Mouse (Mus musculus) adrenal gland, adult 2 months (tissue): ENCODE data around the gene Pou1f1. TPM values are rescaled to one million over a fixed set of nuclear protein-coding genes. Genes with fewer than 3 reads are reported as not detected.
A peak's percentile ranks its signal among the peaks of the same experiment; 100 is the strongest.

Experiments used
- DNase-seq: peaks from one replicate; pipeline ENCODE4 v3.0.0; 2021
- long read RNA-seq: library from polyadenylated mRNA; stranded (forward); transcript quantifications from one replicate; pipeline ENCODE4 v2.0.0, GENCODE M21; 2021
- polyA plus RNA-seq: library from polyadenylated mRNA; depleted of rRNA; stranded (reverse); fragments of >200 nt; gene quantifications from 2 replicates; pipeline ENCODE4 v1.2.3, GENCODE M21; 2012; rRNA removed
- total RNA-seq, 2 experiments: library from RNA; stranded (reverse); gene quantifications; 2 replicates each; pipeline ENCODE4 v1.2.3; 2021

Pou1f1 gene
- total RNA-seq (not detected), polyA plus RNA-seq (not detected in 2 replicates)
- long read RNA-seq = 0 reads

DNA sequence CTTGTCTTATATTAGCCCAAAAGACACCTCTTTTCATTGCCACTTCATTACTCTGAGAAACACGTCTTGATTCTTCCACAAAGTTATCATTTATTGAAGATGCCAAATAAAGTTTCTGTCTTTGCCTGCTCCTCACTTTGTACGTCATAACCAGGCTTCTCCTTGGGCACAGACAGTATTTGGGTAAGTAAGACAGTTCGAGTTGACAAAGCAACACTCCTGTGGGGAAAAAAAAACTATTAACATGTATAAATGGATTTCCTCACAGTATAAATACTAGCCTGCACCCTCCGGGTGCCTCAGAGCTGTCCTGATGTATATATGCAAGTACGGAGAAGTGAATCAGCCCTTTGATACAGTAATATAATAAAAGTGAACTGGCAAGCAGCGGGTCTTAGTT is at the start of gene Pou1f1:
Gene Pou1f1 (plus strand): TSS at position 301 of the 400 bp plus-strand sequence.
- no peak for DNase-seq

DNA sequence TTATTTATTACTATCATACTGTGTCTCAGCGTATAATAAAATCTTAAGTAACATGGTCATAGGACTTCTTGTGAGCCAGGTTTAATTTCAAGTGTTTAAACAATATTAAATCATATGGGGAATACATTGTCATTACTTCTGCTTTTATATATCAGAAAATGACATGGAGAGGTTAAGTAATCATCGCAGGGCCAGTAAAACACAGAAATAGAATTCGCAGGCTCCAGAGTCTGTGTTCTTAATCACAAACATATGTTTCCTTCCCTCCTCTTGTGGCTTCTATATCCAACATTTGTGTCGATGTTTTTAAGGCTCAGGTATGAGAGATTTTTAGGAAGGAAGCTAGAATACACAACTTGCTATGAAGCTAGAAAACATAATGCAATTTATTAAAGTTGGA is 49.7 kb upstream of the Pou1f1 start:
- DNase-seq = no peak

DNA sequence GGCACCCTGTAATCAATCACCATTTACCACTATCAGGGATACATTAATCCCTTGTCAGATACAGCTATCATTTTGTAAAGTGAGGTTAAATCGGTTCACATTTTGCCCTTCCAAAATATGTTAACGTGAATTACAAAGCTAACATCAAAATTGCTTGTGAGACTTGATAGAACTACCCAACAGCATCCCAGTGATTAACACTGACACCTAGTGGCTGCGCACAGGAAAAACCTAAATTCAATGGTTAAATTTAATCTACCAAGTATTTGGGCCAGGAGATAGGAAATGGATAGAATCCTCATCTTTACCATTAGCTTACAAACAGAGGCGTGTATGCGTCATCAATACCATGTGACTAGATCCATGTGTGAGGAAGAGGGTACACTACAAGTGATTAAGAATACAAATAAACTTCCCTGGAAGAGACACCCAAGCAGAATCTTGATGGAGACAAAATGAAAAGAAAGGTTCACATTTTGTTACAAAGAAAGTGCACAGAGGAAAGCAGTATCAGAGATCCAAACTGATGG is 47.8 kb upstream of the Pou1f1 start:
- peak; percentile 26 for DNase-seq

DNA sequence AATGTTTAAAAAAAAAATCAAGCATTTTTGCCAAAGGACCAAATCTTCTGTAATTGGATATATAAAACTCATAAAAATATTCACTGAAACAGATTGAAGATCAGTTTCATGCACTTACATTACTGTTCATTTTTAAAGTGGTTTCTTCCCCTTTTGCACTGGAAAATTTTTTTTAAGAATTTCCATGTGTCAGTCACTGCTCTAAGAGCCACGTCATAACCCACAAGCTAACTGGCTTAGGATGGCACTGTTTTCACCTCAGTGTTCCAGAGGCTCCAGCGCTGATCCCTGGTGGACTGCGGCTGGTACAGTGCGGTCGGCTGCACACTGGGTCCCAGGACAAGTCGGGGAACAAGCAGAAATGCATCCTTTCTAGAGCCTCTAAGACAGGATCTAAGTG is 34.6 kb upstream of the Pou1f1 start:
- DNase-seq = no peak

DNA sequence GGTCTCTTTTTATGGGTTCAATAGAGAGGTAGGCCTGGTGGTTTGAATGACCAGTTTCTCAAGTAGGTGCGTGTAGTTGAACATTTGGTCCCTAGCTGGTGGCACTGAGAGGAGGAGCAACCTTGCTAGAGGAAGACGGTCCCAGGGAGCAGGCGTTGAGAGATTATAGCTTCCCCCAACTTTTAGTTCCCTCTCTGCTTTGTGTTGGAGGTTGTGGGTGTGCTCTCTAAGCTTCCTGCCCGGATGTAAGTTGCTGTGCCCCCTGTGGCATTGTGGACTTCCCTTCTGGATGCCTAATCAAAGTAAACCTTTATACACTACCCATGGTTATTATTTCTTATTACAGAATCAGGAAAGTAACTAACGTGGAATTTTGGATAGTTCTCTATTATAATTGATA is 24.3 kb upstream of the Pou1f1 start:
- DNase-seq = no peak

DNA sequence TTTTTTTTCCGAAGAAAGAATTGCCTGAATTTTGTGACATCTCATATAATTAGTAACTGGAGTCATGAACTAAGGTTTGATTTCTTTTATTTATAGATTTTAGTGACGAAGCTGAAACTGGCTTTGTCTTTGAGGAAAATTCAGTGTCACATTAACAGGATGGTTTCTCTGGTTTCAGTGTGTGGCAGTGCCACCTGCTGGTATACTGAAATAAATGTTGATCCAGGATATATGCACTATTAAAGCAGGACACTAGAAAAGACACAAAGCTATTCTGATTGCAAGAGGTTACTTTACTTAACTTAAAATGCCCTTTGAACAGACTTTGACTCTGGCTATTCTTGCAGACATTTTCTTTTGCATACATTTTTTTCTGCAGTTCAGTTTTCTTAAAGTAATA is 23.3 kb upstream of the Pou1f1 start:
- peak; percentile 19 for DNase-seq

DNA sequence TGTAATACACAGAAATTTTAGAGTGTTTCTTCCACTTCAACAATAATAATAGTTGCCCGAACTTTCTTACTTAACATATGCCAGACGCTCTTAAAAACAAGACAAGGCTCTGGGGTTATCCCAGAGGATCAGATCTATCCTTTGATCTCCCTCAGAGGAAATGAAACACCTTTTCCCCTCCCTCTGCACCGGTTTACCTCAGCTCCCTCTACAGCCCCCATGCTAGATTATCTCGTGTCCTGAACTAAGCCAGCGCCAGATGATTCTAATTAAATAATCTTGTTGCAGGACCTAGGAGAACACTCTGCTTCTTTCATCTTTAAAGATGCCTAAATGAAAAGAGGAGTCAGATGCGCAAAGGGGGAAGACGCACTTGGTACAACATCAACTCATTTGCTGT is 6.1 kb upstream of the Pou1f1 start:
- no peak for DNase-seq

DNA sequence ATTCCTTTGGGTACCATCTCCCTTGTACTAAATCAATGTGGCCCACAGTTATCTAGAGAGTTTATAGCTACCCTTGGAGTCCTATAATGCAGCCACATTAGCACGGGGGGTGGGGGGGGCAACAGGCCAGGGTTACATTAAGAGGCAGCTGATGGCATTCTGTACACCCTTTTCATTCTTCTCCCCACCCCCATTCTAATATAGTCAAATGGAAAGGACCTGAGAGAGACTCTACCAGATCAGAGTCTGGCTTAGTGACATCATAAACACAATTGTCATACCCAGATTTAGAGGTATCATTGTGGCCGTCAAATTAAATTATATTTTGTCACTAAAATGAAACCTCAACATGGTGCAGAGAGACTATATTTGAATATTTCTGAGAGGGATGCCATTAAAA is 5.7 kb downstream of the Pou1f1 start:
- DNase-seq = no peak

DNA sequence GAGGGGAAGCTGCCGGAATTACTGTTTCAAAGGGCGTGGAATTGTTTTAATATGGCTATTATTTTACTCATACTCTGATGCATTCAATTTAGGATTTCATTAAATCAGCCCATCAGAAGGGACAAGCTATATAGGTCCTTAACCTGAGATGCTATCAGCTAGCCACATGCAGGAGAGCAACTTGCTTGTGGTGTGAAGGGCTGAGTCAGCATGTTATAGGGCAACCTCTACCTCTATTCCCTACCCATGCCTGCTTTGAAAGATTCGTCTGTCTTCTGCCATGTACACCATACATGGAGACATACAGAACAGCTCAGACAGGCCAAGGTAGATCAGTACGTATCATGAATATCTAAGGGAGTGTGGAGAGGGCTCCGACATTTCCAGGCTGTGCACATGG is 6.4 kb downstream of the Pou1f1 start:
- DNase-seq = no peak

DNA sequence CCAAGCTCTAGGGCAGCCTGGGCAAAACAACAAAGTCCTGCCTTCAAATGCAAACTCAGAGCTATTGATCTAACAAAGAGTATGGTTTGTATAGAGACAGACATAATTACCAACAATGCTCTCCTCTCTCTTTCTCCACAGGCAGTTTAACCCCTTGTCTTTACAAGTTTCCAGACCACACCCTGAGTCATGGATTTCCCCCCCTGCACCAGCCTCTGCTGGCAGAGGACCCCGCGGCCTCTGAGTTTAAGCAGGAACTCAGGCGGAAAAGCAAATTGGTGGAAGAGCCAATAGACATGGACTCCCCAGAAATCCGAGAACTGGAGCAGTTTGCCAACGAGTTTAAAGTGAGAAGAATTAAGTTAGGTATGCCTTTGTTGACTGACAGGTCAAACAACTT is 9.3 kb downstream of the Pou1f1 start:
- DNase-seq = no peak

DNA sequence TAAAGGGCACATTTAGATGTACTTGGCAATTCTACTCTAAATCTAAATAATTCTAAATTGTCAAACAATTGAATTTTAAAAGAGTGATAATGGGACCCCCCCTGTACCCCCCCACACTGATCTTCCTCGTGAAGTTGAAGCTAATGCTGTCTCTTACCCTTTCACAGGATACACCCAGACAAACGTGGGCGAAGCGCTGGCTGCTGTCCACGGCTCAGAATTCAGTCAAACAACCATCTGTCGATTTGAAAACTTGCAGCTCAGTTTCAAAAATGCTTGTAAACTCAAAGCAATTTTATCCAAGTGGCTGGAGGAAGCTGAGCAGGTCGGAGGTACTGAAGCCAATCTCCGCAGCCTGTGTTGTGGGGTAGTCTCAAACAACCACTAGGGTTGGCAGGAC is 11.4 kb downstream of the Pou1f1 start:
- DNase-seq = no peak

DNA sequence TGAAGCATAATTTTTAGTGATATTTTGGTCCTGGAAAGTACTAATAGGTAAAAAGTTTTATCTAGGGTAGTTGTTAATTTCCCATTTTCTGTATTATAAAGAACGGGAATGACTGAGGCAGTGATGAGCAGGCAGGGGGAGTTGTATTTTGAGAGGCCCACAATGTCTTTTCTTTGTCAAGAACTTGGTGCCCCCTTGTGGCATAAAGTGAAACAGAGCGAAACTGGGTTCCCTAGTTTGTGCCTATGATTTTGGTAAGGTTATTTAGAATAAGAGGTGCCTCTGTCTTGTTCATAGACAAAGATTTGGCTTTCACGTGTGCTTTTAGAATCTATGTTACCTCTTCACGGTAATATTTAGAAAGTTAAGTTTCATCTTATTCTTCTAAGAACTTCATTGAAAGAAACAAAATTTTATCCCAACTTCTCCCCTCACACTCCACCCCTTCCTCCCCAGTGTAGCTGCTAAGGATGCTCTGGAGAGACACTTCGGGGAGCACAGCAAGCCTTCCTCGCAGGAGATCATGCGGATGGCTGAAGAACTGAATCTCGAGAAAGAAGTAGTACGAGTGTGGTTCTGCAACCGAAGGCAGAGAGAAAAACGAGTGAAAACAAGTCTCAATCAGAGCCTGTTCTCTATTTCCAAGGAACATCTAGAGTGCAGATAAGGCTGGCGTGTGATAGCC is 13.1 kb downstream of the Pou1f1 start:
- peak; percentile 12 for DNase-seq

DNA sequence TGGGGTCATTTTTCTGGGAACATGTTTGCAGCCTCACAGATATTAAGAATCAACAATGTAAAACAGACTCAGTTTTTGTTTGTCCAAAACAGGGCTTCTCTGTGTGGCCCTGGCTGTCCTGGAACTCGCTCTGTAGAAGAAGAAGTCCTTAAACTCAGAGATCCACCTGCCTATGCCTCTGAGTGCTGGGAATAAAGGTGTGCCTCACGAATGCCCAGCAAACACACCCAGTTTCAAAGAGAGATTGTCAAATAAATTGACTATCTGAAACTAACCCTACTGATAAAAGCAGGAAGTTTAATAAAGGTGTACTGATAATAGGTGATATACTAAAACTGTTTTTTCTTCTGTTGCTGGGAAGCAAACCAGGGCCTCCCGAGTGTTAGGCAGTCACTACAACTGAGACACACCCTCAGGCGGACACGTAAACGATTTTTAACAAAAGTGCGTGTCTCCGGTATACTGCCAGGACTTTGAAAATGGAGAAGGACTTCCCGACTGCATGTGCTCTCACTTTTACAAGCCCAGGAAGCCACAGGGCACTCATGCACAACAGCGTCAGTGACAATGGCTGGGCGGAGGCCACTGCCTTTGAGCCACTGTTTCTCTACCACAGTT is 23.5 kb downstream of the Pou1f1 start:
- DNase-seq = no peak

DNA sequence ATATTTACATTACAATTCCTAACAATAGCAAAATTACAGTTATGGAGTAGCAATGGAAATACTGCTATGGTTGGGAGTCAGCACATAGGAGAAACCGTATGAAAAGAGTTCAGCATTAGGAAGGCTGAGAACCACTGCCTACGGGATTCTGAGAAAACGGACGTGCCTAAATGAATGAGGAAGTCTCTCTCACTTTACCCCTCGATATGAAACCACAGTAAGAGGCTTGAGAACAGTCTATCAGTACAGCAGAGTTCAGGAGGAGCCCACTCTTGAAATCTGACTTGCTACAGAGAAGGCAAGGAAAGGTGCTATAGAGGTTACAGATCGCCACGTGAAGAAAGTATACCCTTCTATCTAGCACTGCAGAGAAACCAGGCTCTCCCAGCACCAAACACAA is 28.6 kb downstream of the Pou1f1 start:
- no peak for DNase-seq

DNA sequence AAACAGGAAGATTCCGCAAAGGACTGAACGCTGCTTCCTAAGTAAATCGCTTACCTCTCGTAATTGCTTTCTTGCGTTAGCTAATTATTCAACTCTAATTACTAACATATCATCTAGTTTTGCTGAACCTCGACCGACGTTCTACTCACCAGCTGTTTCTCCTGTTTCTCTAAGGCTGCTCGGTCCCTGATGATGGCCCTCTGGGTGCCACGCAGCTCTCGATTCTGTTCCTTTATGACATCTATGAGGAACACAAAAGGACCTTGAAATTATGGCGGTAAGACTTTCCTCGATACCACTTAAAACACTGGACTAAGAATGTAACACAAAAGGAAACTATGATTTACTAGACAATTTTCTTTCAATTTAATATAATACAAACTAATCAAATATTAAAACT is 30.5 kb downstream of the Pou1f1 start:
- no peak for DNase-seq

DNA sequence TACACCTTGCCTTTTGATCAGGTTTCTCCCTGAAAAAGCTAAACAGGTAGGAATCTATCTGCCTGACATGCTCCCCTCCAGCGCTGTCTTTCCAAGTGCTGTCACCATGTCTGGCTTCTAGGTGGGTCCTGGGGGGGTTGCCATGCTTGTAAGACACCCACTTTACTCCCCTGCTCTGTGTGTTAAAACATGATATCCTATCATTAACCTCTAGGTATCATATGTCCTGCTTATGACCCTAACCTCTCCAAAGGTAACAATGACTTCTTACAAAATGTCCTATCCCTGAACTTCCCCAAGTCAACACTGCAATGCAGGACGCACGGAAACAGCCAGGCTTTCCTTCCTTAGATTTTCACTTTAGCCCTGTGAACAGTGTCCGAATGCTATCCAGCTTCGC is 34.0 kb downstream of the Pou1f1 start:
- no peak for DNase-seq

DNA sequence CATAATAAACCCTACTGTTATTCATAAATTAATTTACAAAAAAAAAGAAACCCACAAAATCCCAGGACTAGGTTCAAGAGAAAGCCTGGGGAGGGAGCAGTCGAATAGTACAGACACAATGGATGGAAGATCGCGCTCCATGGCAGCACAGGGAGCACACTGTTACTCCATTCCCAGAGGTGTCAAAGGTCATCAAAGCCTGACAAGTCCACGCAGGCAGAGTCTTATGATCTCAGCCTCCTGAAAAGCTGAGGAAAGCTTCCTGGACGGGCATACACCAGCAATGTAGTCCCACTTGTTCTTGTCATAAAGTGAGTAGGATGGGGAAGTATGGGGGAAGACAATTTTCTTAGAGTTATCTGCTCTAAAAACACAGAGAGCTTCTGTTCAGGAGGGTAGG is 37.1 kb downstream of the Pou1f1 start:
- no peak for DNase-seq

DNA sequence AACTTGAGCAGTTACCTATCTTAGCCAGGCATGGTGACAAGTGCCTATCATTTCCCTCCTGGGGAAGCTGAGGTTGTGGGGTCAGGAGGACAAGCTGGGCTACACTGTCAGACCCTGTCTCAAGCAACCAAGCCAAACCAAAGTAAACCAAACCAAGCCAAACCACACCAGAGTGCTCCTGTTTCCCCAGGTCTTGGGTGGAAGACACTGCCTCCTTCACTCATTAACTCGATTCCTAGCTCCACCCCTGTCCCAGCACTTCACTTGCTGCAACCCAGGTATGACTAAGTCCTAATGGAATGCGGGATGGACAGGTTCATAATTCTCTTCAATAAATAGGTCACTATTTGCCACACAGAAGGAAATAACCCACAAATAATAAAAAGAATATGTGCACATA is 39.3 kb downstream of the Pou1f1 start:
- peak; percentile 10 for DNase-seq

DNA sequence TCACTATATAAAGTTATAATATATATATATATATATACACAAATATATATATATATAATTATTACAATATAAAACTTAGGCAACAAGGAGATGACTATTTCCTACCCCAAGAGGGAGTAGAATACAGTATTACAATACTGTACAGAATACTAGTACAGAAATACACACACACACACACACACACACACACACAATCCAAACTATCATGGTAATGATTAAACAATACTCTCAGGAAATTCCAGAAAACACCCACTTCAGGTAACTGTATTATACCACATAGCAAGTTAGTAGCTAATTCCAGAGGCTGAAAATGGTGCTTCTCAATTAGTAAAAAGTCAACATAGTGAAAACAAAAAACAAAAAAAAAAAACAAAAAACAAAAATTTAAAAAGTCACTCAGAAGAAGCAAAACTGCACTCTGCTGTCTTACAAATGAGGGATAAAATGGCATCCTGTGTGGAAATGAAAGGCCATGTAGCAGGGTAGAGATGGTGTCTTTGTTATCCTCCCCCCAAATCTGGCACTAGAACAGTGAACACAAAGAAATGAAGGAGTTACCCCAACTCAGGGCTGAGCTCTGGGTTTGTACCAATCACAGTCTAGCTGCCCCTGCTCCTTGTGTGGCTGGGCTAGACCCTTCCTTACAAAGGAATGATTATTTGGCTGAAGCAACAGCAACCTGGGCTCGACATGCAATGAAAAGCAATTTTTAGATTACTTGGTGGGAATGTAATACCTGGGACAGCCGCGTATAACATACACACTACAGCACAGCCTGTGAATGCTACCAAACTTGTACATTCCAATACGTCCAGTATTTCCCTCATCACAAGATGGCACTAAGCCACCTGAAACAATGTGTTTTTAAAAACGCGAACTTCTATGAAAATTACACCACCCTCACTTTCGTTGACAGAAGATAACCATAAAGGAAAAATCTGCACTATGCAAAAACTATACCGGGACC is 41.0 kb downstream of the Pou1f1 start:
- DNase-seq = peak; percentile 8

DNA sequence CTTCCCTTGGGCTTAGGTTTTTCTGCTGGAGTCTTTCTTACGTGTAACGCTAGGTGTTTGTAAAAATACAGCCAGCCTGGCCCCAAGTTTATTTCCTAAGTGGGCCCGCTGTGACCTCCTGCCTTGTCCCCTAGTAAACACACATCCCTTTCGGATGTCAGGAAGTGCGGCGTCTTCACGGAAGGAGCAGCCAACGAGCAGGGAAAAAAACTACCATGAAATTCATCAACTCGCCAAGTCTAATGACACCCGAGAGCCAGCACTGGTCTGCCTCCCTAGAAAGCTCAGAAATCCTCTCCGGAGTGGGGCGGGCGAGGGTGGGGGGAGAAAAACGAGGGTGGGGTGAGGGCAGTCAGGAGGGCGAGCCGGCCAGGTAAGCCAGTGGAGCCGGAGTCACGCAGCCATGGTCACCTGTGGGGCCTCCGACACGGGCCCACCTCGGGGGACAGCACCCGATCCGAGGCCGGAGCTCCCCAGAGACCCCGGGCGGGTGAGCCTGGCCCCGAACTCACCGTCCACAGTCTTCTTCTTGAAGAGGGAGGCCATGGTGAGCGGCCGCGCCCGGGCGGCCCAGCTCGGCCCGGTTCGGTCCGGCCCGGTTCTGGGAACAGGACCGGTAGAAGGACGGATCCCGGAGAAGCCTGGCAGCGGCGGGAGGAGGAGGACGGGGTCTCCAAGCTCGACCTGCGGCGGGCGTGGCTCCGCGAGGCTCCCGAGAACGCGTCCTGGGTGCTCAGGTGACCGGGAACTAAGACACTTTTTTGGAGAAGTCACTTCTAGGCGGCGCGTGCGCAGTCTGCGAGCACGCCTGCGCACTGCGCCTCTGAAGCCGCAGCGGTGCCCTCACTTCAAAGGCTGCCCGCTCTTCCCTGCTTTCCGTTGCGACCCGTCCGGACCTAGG is 41.9 kb downstream of the Pou1f1 start, which contains the start of gene Chmp2b:
Gene Chmp2b (minus strand): TSS at position 764 of the 901 bp plus-strand sequence.
- peak; percentile 91 for DNase-seq

DNA sequence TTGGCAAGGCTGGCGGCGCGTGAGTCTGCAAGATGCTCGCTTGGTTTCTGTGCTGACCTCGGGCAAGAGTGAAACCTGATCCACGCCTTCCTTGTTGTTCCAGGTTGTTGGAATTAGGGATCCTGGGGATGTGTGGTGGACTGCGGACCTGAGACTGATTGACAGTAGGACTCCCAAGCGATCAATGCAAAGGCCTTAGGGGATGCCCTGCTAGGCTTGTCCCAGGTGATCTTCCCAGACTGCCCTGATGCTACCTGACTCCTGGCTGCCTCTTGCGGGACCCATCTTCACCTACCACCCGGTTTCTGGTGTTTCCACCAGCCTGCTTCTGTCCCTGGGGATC is 42.5 kb downstream of the Pou1f1 start:
- DNase-seq = no peak

DNA sequence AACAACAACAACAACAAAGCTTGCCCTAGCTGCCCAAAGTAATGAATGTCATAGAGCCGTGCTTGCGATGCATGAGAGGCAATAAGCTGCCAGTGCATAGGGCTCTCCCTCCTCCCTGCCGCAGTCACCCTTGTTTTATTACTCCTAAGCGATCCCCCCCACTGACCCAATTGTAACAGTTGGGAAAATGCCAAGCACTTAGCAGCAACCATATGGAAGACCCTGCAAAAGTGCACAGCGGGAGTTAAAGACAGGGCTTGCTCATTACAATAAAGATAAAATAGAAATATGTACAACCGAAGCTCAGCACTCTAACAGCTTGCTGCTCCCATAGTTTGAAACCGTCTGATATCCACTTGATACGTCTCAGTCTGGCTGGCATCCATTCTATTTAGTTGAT is 44.0 kb downstream of the Pou1f1 start:
- DNase-seq = no peak
